Mouse (Mus musculus): Measurements from ENCODE around the gene Atf7.

DNA sequence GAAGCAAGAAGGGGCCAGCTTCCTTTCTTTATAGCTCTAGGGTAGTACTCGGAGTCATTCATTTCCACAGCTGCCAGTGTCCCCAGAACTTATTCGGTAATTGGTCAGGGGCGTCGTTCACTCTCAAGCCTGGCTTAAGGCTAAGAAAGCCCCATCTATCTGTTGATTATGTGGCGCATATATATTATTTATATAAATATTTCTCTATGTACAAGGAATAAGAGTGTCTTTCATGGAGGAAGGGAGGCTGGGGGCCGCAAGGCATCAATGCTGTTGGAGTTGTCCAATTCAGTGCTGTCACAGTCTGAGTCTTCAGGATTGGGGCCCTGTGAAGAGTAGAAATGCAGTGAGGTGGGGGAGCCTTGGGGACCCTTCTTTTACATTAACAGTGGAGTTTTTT lies 125.4 kb downstream of the Atf7 start:
- no peak for TF ChIP-seq CTCF (IDR thresholded peaks at IDR 0.05; ENCODE audit: control insufficient read depth, insufficient read depth, insufficient read length)
- TF ChIP-seq MYOG (IDR thresholded peaks at IDR 0.05; ENCODE audit: control insufficient read depth, extremely low read depth, insufficient read length): no peak
- TF ChIP-seq MAX (IDR thresholded peaks at IDR 0.05): no peak
- no peak for TF ChIP-seq USF1 (IDR thresholded peaks at IDR 0.05; ENCODE audit: low read depth)
- no peak for TF ChIP-seq MYOD1 (IDR thresholded peaks at IDR 0.05; ENCODE audit: control insufficient read depth, insufficient read length, low read depth)

All from C2C12 (cell line).